Mouse (Mus musculus) gastrocnemius, postnatal 4 days (tissue): ENCODE measurements around the gene Tmem14a. TPM values are rescaled to one million over a fixed set of nuclear protein-coding genes. Genes with fewer than 3 reads are reported as not detected.
"Not testable (repeated sequence)": the region's sequence is repeated elsewhere in the genome, so short reads cannot be mapped to it uniquely, and the experiment has no call there.

Experiments
- DNase-seq, 2 experiments: peaks; one replicate each; pipeline ENCODE4 v3.0.0; 2021 to 2022; ENCODE audit warnings: low spot score in 2 of 2, mixed read lengths in 2 of 2
- long read RNA-seq, 2 experiments: library from polyadenylated mRNA; stranded (forward); transcript quantifications; one replicate each; pipeline ENCODE4 v2.0.0; 2021
- total RNA-seq, 2 experiments: library from RNA; stranded (reverse); gene quantifications; 2 replicates each; pipeline ENCODE4 v1.2.3; 2021

Gene Tmem14a
- total RNA-seq = 1 to 10 TPM; 2.1 to 2.6 TPM
- long read RNA-seq, experiment 1, partial matches to known transcripts = 0 of 4 reads
- long read RNA-seq, experiment 1, other reads (novel, unspliced or antisense) = 1 of 4 reads
- long read RNA-seq, experiment 2, partial matches to known transcripts = 1 of 6 reads
- long read RNA-seq, experiment 2, other reads (novel, unspliced or antisense) = 1 of 6 reads

GRCm38 (mm10) chr1:21218489-21218919, at the start of gene Tmem14a:
Gene Tmem14a, plus strand, starts transcription at chr1:21218575.
- DNase-seq = peak; percentile 77 to 89

- DNase-seq = no peak
These were observed 33.2 kb upstream of the Tmem14a start for GRCm38 (mm10) chr1:21185196-21185595.

GRCm38 (mm10) chr1:21206241-21206640, 12.1 kb upstream of the Tmem14a start:
- no peak for DNase-seq

- not testable (repeated sequence) for DNase-seq
These were observed 4.8 kb upstream of the Tmem14a start for GRCm38 (mm10) chr1:21213537-21213936.

GRCm38 (mm10) chr1:21213991-21214692, 4.2 kb upstream of the Tmem14a start:
- not testable (repeated sequence) for DNase-seq

GRCm38 (mm10) chr1:21227756-21228395, 9.5 kb downstream of the Tmem14a start:
- no peak for DNase-seq

- not testable (repeated sequence) for DNase-seq
These were observed 10.7 kb downstream of the Tmem14a start for GRCm38 (mm10) chr1:21228740-21229722.

- DNase-seq = no peak
These were observed 12.0 kb downstream of the Tmem14a start for GRCm38 (mm10) chr1:21230376-21230775.

- DNase-seq = no peak
These were observed 13.5 kb downstream of the Tmem14a start for GRCm38 (mm10) chr1:21231744-21232464.

- DNase-seq = no peak
These were observed 14.1 kb downstream of the Tmem14a start for GRCm38 (mm10) chr1:21232516-21232915.

GRCm38 (mm10) chr1:21235359-21235758, 17.0 kb downstream of the Tmem14a start:
- DNase-seq = no peak

GRCm38 (mm10) chr1:21239911-21240898, 21.8 kb downstream of the Tmem14a start, which contains the start of gene Gsta3:
Gene Gsta3, plus strand, starts transcription at chr1:21240589.
- DNase-seq = no peak

GRCm38 (mm10) chr1:21241096-21241495, 22.7 kb downstream of the Tmem14a start:
- no peak for DNase-seq

- no peak for DNase-seq
These were observed 26.1 kb downstream of the Tmem14a start for GRCm38 (mm10) chr1:21244290-21244960.

- no peak for DNase-seq
These were observed 27.8 kb downstream of the Tmem14a start for GRCm38 (mm10) chr1:21246136-21246535.

GRCm38 (mm10) chr1:21247896-21248295, 29.5 kb downstream of the Tmem14a start:
- DNase-seq = no peak

GRCm38 (mm10) chr1:21248560-21249390, 30.4 kb downstream of the Tmem14a start:
- no peak for DNase-seq

GRCm38 (mm10) chr1:21251661-21252060, 33.3 kb downstream of the Tmem14a start:
- DNase-seq = no peak
